8 mouse cellular contexts compared by ENCODE assay signal in the genomic region with DNA sequence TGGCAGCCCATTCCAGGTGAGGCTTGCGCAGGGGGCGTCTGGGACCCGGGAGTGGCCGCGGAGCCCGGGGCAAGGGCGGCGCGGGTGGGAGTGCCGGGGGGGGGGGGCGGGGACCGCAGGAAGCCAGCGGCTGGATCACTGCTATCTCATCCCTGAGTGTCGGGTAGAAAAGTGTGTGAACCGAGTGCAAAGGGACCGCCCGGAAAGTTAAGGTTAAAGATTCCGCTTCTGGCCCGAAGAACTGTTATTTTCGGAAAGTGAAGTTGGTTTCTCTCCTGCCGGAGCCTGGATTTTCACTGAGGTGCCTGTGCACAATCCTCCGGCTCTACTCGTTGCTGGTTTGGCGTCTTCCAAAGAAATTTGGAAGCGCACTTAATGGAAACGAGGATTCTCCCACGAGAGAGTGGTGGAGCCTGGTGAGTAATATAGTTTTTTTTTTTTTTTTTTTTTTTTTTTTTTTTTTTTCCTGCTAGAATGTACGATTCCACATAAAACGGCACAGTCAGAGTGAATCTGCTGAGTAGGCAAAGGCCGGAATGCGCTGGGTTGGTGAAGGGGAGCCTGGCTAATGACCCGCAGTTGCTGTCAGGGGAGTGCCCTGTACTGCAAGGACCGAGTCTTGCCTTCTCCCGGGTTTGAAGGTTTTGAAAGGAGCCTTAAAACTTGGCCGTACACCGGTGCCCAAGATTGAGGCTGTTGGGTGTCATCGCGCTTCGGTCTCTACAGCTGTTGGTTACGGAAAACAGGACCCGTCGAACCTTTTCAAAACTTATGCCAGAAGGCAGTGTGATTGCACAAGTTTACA.
DNase-seq lines count a peak whose midpoint lies in the region; ATAC-seq and TF ChIP-seq lines count a peak whose summit lies in the region.

No protein-coding gene starts in this region.

- no peaks in the 10 kb centered on the region for H3K36me3 ChIP-seq in forebrain, postnatal 0 days (ENCODE audit: insufficient read depth)
- H3K36me3 ChIP-seq in hindbrain, embryonic 14.5 days (replicated peaks; ENCODE audit: control insufficient read depth, insufficient read depth): no peaks in the 10 kb centered on the region
- H3K36me3 ChIP-seq in liver, adult 2 months (ENCODE audit: control insufficient read depth, insufficient read depth, low read length): no peaks in the 10 kb centered on the region
- H3K36me3 ChIP-seq in midbrain, embryonic 15.5 days (replicated peaks): no peaks in the 10 kb centered on the region

- peak overlapping the region; percentile 58 for H3K9ac ChIP-seq in forebrain, postnatal 0 days
- peak overlapping the region; percentile 68 for H3K9ac ChIP-seq in hindbrain, embryonic 14.5 days
- peak overlapping the region; percentile 97 for H3K9ac ChIP-seq in liver, adult 2 months (ENCODE audit: low read depth, low read length)
- peak overlapping the region; percentile 57 for H3K9ac ChIP-seq in midbrain, embryonic 15.5 days

- peaks cover 14% of the 10 kb centered on the region for H3K4me1 ChIP-seq in bone marrow, adult 2 months (ENCODE audit: control insufficient read depth, insufficient read depth, low read length)
- H3K4me1 ChIP-seq in forebrain, postnatal 0 days (ENCODE audit: insufficient read depth): 0 out of 2 replicates have a peak, but pooled peaks cover under 1% of the 10 kb centered on the region
- H3K4me1 ChIP-seq in hindbrain, embryonic 14.5 days (replicated peaks; ENCODE audit: control insufficient read depth, insufficient read depth, low read length): 0 out of 2 replicates have a peak, but pooled peaks cover 7% of the 10 kb centered on the region
- peaks cover 29% of the 10 kb centered on the region for H3K4me1 ChIP-seq in liver, adult 2 months (ENCODE audit: control insufficient read depth, insufficient read depth, low read length)
- peaks cover 21% of the 10 kb centered on the region; the same call in 1 of the 2 replicates for H3K4me1 ChIP-seq in midbrain, embryonic 15.5 days

- H3K27ac ChIP-seq in bone marrow, adult 2 months (ENCODE audit: control insufficient read depth, insufficient read depth, low read depth, low read length, poor library complexity): peak overlapping the region; percentile 100
- peak overlapping the region; percentile 72 for H3K27ac ChIP-seq in forebrain, postnatal 0 days (ENCODE audit: low read depth, low read length)
- peak overlapping the region; percentile 81 for H3K27ac ChIP-seq in hindbrain, embryonic 14.5 days
- H3K27ac ChIP-seq in liver, adult 2 months (replicated peaks; ENCODE audit: insufficient read depth, low read depth, low read length): peak overlapping the region; percentile 92
- peak overlapping the region; percentile 80 for H3K27ac ChIP-seq in midbrain, embryonic 15.5 days

- no peak for TF ChIP-seq POLR2A in bone marrow, adult 2 months (IDR thresholded peaks at IDR 0.05; ENCODE audit: borderline replicate concordance, control insufficient read depth, low read depth, low read length)
- no peak for TF ChIP-seq POLR2A in liver, adult 2 months (IDR thresholded peaks at IDR 0.05; ENCODE audit: extremely low read depth, insufficient read depth, low read length)

- peak; percentile 40 for DNase-seq in cerebellum, adult 9-10 months
- no peak for DNase-seq in cerebellum, adult 11 months
- peak; percentile 33 for DNase-seq in forebrain, postnatal 0 days
- no peak for DNase-seq in hindbrain, embryonic 14.5 days (ENCODE audit: low spot score)
- DNase-seq in liver, adult 2 months (ENCODE audit: extremely low read depth, low read depth, low spot score): peak; percentile 84
- DNase-seq in testis, postnatal 10 days (ENCODE audit: low spot score): peak; percentile 52

- H3K9me3 ChIP-seq in forebrain, postnatal 0 days (ENCODE audit: low read length): no peaks in the 10 kb centered on the region
- no peaks in the 10 kb centered on the region for H3K9me3 ChIP-seq in hindbrain, embryonic 14.5 days (ENCODE audit: control insufficient read depth, low read length)
- no peaks in the 10 kb centered on the region for H3K9me3 ChIP-seq in midbrain, embryonic 15.5 days

- 1% methylated on average over 39 of the region's 42 CpGs for WGBS in bone marrow, adult 2 months
- WGBS in forebrain, postnatal 0 days: 6% methylated on average over 41 of the region's 42 CpGs
- 4% methylated on average over 38 of the region's 42 CpGs for WGBS in hindbrain, embryonic 14.5 days
- under 1% methylated on average over 40 of the region's 42 CpGs for WGBS in liver, adult 2 months
- WGBS in midbrain, embryonic 15.5 days: 4% methylated on average over 35 of the region's 42 CpGs

- peaks cover 15% of the 10 kb centered on the region; the same call in 1 of the 2 replicates for H3K79me2 ChIP-seq in liver, adult 2 months (ENCODE audit: control insufficient read depth, insufficient read depth, low read length)

- peak overlapping the region; percentile 86 for H3K4me3 ChIP-seq in bone marrow, adult 2 months (replicated peaks; ENCODE audit: control insufficient read depth, low read depth, low read length)
- peak overlapping the region; percentile 68 for H3K4me3 ChIP-seq in forebrain, postnatal 0 days (ENCODE audit: low read depth, low read length)
- H3K4me3 ChIP-seq in hindbrain, embryonic 14.5 days (replicated peaks; ENCODE audit: low read length): peak overlapping the region; percentile 81
- peak overlapping the region; percentile 90 for H3K4me3 ChIP-seq in liver, adult 2 months (ENCODE audit: insufficient read depth, low read depth, low read length)
- H3K4me3 ChIP-seq in midbrain, embryonic 15.5 days: peak overlapping the region; percentile 65

- peak overlapping the region; percentile 67 for H3K4me2 ChIP-seq in forebrain, postnatal 0 days (ENCODE audit: low read depth)
- H3K4me2 ChIP-seq in hindbrain, embryonic 14.5 days (replicated peaks): peak overlapping the region; percentile 76
- peak overlapping the region; percentile 80 for H3K4me2 ChIP-seq in midbrain, embryonic 15.5 days

- no peak for TF ChIP-seq CTCF in bone marrow, adult 2 months (IDR thresholded peaks at IDR 0.05; ENCODE audit: control insufficient read depth, insufficient read depth, low read length)
- no peak for TF ChIP-seq CTCF in forebrain, postnatal 0 days (IDR thresholded peaks at IDR 0.05; ENCODE audit: low read depth)
- no peak for TF ChIP-seq CTCF in liver, adult 2 months (IDR thresholded peaks at IDR 0.05; ENCODE audit: low read depth, low read length)

- peak; percentile 1; the same call in 1 of the 2 replicates for ATAC-seq in forebrain, postnatal 0 days
- no peak for ATAC-seq in hindbrain, embryonic 14.5 days (ENCODE audit: low FRiP score)
- ATAC-seq in midbrain, embryonic 15.5 days (replicated peaks): no peak

- peaks cover 11% of the 10 kb centered on the region; the same call in 1 of the 2 replicates for H3K27me3 ChIP-seq in forebrain, postnatal 0 days (ENCODE audit: insufficient read depth, low read length)
- peaks cover 7% of the 10 kb centered on the region; the same call in 1 of the 2 replicates for H3K27me3 ChIP-seq in hindbrain, embryonic 14.5 days (ENCODE audit: control insufficient read depth, insufficient read depth, low read length)
- H3K27me3 ChIP-seq in liver, adult 2 months (ENCODE audit: control insufficient read depth, insufficient read depth, low read length): no peaks in the 10 kb centered on the region
- peaks cover 16% of the 10 kb centered on the region for H3K27me3 ChIP-seq in midbrain, embryonic 15.5 days (replicated peaks)

Comparison
In these comparisons a context has a peak if more than half of its experiments do, and no peak if none do; other contexts are left out.
1. DNase-seq: peak in cerebellum, adult 9-10 months (single experiment), forebrain, postnatal 0 days (single experiment), liver, adult 2 months (single experiment) and testis, postnatal 10 days (single experiment); none in cerebellum, adult 11 months (single experiment) and hindbrain, embryonic 14.5 days (single experiment).
2. Peak in every context shown above with its lines, with median percentiles within 50 percentile points of each other: H3K27ac ChIP-seq, H3K4me3 ChIP-seq, H3K4me2 ChIP-seq and H3K9ac ChIP-seq.